Mouse (Mus musculus) ovary, postnatal 36 days (tissue): Measurements from ENCODE around the gene Cherp.

Experiments
- DNase-seq: peaks from one replicate; pipeline ENCODE4 v3.0.0; 2022; ENCODE audit warnings: low spot score, mixed read lengths

Gene Cherp

GRCm38 (mm10) chr8:72413839-72414238, 61.2 kb downstream of the Cherp start:
- no peak for DNase-seq
